Mouse (Mus musculus) cerebellum, adult 2 months (tissue): ENCODE data around the gene Spns2.

Source experiments
- CTCF ChIP-seq: fragments of 200-500 bp; IDR thresholded peaks from 2 replicates; pipeline ENCODE4 v1.5.1; 2011; ENCODE audit warnings: low read depth, mild to moderate bottlenecking, control low read depth, low read length, moderate library complexity, borderline replicate concordance; ENCODE audit not compliant: insufficient read depth
- POLR2A ChIP-seq: fragments of 200-500 bp; IDR thresholded peaks from 2 replicates; pipeline ENCODE4 v1.6.1; 2011; ENCODE audit warnings: low read length, control low read depth, borderline replicate concordance; ENCODE audit not compliant: insufficient read depth

- TF ChIP-seq CTCF (no peak), POLR2A (no peak)
Observed at GRCm38 (mm10) chr11:72481952-72482351, 7.8 kb downstream of the Spns2 start.
